Mouse (Mus musculus): ENCODE measurements around the gene Cmip.
"Not testable (repeated sequence)": the region's sequence is repeated elsewhere in the genome, so short reads cannot be mapped to it uniquely, and the experiment has no call there.

Cmip gene

DNA sequence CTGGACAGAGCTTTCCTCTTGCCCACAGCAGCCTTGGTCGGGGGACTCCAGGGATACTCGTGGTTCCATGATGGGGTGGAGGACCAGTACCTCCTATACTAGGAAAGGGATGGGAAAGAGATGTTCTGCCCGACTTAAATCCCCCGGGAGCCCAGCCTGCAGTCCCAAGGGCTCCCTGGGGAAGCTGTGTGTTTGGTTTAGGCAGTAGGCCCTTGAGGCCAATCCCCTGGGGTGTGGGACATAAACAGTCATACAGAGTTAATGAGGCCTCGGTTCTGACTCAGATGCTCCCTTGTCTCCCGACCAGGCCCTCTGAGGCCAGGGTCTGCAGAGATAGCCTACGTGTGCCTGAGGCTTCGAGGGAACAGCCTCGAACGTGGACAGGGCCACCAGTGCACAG lies 130.8 kb downstream of the Cmip start:
- DNase-seq: no peak

DNA sequence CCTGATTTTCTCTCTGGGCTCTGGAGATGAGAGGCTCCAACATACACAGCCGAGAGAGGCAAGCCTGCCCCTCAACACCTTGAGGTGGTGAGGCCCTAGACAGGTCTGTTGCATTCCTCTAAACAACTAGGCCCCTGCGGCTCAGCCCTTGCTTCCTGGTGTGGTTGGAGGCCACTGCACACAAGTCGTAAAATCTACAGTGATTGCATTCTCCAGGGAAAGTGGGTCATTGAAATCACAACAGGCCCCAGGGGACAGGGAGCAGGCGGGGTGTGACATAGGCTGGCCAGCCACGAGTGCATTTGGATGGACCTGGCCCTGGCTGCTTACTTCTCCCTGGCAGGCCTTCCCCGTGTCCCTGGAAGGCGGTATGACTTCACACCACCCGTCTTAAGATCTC lies 131.5 kb downstream of the Cmip start:
- DNase-seq: peak in 1 of 2 experiments; percentile 39

DNA sequence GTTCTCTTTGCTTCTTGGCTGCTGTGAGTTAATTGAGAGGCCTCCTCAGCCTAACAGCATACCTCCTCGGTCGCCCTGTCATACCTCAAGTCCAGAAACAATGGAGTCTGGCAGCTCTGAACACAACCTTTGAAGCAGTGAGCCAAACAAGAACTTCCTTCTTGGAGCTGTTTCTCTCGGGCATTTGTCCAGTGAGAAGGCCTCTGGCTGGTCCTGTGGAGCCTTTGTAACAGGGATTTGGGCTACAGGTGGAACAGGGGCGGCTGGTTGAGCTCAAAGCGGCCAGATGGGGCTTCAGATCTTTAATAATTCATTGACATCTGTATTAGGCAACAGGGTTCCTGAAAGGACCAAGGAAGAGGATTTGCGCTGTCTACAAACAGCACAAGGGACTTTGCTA lies 137.0 kb downstream of the Cmip start:
- no peak for DNase-seq

DNA sequence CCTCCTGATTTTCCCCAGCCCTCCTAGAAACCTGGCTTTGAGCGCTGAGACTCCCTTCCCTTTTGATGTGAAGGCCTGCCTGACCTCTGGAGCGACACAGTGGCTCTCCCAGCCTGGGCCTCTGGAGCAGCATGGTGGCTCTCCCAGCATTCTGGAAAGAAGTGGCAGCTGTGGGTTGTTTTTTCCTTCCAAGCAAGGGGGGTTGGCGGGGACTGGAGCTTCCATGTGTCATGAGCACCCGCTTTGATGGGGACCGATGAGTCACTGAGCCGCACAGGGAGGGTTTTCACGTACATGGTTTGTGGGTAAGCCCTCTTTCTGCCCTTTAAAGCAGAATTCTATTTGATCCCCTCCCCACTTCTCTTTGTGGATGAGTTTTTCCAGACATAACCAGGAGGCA lies 138.2 kb downstream of the Cmip start:
- DNase-seq: no peak

DNA sequence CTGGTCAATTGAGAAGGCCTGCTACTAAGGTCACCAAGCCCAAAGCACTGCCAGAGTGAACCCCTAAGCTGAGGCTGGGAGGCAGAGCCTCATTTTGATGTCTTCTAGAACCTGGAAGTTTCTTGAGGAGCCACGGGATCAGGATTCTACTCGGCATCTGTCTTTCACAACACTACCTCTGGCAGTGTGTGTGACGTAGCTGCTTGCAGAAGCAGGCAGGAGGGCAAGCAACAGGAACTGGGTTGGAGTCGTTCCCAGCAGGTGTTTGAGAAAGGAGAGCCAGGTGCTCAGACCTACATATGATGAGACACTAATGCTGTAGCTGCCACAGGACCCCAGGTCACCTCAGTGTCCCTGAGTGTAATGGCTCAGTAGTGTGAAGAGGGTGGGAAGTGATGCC lies 140.0 kb downstream of the Cmip start:
- no peak for DNase-seq

DNA sequence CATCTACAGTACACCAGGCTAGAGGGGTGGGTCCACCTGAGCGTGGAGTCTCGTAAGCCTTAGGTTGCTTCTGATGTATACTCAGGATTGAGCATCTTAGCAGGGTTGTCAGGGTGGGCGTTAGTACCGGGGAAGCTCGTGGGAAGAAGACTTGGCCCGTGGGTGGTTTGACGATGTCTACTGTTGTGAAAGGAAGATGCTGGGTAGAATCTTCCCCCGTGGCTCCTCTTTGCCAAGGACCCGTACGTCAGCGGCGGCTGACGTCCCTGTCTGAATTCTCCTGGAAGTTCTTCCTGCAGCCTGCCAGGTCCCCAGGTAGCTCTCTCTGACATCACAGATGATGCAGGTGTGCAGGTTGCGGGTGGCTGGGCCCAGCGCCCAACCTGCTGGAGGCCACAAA lies 140.9 kb downstream of the Cmip start:
- DNase-seq: peak in 1 of 2 experiments; percentile 29

DNA sequence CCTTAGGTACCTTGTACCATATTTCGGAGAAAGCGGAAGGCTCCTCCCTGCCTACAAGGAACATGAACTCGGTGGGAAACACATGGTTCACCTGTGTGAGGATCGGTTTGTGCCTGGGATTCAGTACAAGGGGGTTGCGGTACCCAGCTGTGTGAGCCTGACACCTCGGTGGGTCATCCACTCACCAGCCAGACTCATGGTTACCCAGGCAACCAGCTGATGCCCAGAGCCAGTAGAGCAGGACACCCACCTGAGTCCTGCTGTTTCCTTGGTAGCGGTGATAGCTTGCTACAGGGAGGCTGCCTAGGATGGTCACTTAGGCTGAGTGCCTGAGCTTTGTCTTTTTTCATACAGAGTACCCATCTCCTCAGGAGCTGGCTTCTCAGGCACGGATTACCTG lies 142.4 kb downstream of the Cmip start:
- DNase-seq: no peak

DNA sequence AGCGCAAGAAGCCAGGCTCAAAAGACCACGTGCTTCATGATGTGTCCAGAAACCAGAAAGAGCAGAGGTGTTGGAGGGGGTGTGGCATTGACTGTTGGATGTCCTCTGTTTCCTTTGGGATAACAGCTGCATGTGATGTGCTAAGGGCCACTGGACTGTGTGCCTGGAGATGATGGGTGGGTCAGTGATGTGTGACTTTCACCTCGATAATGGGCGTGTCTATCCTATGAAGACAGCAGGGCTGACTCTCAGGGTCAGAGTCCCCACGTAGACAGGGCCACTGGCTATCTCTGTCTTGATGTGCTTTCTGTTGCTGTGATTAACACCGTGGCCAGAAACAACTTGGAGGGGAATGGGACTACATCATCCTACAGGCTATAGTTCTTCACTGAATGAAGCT lies 144.0 kb downstream of the Cmip start:
- no peak for DNase-seq

DNA sequence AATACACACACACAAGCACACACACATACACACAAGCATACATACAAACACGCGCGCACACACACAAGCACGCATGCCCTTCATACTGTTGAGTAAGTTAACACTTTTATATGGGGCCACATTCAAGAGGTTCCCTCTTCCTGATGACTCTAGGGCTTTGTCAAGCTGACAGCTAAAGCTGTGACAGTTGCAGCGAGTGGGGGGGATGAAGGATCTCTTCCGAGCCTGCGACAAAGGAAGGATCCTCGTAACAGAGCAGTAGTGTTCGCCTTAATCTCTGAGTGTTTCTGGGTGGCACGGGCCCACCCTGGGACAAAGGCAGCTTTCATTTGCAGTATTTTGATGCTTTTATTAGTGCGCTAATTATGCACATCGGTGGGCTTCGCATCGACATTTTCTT lies 145.0 kb downstream of the Cmip start:
- DNase-seq: no peak

DNA sequence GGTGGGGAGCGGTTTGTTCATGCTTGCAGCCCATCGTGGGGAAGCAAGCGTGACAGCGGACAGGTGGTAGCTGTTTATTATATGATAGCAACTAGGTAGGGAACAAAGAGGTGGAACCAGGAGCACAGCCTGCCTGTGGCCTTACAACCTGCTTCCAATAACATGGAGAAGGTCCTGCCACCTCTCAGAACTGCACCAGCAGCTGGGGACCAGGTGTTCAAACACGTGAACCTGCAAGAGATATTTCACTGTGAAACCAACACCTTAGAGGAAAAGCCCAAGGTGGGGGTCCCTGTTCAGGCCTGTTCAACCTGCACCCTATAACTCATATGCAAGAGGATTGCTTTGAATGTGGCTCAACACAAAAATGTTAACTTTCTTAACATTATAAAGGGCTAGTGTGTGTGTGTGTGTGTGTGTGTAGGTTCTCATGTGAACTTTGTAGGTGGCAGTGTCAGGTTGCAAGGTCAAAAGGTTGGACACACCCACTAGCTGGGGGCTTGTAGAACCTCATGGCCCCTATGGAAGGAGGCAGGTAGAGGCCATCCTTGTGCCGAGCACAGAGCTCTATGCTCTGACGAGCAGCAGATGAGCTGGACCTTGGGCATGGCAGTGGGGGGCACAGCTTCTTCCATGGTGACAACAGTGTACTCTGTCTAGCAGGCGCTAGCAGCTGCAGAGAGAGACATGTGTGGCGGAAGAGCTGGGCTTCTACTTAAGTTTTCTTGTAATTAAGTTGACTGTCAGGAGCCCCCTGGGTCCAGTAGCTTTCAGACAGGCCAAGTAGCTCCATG lies 146.2 kb downstream of the Cmip start:
- DNase-seq: no peak

DNA sequence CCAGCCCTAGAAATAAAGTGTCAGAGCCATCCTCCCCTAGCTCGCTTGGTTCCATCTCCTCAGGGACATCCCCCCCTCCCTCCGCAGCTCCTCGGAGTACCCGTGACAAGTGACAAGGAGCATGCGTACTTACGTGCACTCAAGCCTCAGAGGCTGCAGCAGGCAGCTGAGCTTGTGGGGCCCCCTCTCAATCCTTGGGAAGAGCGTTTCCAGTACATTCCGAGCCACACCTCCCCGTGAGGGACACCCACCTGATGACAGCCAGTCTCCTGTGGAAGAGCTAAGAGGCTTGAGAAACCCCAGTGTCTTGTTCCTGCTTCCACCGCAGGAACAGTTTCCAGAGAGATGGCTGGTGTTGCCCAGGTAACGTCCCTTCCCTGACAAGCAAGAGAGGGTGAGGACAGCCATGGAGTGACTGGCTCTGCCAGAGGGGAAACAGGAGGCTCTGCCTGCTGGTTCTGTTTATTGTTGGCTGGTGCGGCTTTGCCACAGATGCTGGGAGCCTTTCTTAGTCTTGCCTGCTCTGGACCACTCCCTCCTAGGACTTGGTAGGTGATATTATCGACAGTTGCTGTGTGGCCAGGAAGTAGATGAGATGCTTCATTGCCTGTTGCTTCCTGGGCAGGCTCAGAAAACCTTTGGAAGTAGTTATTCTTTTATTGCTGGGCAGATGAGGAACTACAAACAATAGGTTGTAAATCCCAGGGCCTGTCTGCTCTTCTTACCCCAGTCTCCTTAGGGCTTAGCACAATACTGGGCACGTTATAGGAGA lies 147.0 kb downstream of the Cmip start:
- DNase-seq: no peak

DNA sequence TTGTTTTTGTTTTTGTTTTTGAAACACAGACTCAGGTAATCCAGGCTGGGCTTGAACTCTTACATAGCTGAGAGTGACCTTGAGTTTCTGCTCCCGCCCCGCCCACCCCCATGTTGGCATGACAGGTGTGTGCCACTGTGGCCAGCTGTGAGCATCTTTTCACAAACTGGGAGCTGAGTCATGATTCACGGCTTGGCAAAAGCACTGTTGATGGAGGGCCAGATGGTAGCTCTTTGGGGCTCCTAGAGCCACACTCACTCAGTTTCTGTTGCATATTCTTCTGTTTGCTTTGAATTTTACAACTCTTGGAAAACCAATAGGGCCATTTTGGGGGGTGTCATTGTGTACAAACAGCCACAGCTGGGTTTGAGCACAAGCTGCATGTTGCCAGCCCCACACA lies 149.2 kb downstream of the Cmip start:
- peak in 1 of 2 experiments; percentile 31 for DNase-seq

DNA sequence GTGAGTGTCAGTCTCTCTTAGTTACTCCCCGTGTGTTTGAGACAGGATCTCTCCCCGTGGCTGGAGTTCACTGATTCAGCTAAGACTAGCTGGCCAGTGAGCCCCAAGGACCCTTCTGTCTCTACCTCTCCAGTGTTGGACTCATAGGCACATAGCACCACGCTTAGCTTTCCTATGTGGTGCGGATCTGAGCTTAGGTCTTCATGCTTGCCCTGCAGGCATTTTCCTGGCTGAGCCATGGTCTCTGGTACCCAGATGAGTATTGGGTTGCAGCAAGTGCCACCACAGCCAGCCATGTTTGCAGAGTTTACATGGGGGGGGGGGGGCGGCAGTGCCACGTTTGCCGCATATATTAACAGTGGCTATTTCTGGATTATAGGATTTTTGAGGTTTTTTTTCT lies 151.8 kb downstream of the Cmip start:
- DNase-seq: no peak

DNA sequence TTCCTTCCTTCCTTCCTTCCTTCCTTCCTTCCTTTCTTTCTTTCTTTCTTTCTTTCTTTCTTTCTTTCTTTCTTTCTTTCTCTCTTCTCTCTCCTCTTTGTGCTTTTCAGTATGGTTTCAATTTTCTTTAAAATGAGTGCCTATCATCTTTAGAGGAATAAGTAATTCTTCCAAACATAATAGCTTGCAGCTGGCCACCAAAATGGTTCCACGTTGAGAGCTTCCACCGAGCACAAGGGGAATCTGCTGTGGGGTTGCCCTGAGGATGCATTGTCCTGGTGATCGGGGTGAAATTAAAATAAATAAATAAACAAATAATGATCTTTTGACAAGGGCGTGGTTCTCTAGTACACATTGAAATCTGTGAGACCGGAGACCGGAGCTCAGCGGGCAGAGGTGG lies 152.2 kb downstream of the Cmip start:
- no peak for DNase-seq

DNA sequence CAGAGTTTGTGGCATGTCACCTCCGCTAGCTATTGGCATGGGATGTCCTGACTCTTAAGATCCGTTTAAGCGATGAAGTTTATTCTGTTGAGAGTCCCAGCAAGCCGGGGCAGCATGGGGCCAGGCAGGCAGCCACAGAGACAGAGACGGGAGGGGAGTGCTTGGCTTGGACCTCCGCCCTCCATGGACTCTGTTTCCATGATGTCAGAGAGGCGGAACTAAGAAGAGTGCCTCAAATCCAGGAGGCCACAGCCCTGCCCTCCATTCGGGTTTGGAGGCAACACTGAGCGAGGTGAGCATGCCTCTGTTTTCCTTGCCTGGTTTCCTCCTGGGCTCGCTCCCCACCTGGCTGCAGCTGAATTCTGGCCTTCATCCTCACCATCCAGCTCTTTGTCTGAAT lies 153.5 kb downstream of the Cmip start:
- no peak for DNase-seq

DNA sequence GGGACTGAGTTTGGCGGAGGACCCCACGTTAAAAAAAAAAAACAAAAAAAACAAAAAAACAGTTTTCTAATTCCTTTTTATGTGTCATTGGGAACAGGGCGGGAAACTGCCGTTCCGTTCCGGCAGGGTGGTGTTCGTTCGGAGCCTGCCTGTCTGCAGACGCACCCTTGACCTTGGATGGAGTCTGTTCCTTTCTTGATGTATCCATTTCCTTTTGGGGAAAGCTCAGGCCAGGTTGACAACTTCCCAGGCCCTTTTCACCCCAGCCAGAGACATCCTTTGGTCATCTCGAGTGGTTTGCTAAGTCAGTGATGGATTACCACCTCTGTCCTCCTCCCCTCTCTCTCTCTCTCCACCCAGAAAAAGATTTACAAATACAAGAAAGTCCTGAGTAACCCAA lies 154.0 kb downstream of the Cmip start:
- no peak for DNase-seq

DNA sequence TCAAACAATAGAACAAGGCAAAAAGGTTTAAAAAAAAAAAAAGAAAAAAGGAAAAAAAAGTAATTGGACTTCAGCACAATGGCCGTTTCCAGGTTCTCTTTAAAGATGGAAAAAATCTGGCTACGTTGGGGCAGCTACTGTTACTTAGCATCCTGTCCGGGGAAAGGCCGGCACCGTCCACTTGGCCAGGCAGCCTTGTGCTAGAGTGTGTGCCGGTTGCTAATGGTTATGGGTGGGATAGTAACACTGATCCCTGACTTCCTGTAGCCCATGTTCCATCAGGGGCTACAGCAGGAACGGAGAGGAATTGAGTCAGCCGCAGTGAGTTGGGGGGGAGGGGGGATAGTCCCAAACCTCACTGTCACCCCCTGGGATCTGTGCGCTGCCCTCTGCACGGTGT lies 155.4 kb downstream of the Cmip start:
- DNase-seq: no peak

DNA sequence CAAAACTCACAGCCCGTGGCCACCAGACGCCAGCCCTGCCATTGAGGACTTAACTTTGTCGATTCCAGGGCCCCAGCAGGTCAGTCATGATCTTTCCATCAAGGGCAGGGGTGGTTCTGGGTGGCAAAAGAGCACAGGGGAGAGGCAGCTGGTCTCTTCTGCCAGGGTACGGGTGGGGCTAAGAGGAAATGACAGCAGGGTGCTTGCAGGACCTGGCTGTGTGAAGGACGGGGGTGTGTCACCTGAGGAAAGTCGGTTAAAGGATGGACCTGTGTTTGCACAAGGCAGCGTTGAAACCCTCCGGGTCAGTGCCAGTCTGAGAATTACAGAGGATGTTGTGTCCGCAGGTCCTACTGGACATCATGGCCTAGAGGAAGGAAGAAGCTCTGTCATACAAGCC lies 161.0 kb downstream of the Cmip start:
- no peak for DNase-seq

DNA sequence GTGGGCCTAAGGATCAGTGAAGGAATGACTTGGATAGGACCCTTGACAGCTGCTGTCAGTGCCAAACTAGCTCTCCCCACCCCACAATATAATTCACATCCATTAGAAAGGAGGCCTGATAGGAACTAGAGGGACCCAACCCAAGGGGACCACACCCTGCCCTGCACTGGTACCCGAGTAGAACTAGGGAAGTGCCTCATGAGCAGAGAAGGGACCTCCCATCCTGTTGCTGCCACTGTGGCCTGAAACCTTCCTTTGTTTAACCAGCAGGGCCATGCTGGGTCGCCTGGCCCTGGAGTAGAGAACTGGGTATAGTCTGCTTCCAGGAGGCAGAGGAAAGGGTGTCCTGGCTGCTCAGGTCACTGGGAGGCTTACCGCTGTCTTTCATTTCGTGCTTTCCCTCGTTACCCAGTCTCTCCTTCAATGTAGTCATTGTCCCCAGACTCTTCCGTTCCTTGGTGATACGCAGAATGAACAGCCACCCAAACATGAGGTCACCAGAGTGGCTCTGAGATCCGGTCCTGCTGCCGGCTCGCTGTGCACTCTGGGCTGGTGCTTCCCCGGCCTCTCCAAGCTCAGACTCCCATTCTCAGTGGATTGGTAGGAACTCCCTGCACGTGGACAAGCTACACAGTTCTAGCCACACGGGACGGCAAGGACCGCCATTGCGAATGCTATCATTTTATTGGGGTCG lies 164.1 kb downstream of the Cmip start:
- DNase-seq: no peak

DNA sequence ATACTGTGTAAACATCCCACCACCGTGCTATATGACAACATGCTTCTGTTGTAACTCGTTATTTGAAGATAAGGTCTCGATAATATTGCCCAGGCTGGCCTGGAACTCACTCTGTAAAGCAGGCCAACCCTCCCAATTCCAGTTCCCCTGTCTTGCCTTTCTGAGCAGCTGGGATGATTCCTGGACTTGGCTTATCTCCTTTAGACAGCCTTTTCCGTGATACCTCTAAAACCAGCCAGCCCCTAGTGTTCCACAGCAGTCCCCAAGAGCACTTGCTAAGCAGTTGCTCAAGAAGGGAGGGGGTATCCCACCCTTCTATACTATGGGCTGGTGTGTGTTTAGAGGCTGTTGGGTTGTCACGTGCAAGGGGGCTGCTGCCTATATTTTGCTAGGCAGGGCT lies 165.0 kb downstream of the Cmip start:
- no peak for DNase-seq

DNA sequence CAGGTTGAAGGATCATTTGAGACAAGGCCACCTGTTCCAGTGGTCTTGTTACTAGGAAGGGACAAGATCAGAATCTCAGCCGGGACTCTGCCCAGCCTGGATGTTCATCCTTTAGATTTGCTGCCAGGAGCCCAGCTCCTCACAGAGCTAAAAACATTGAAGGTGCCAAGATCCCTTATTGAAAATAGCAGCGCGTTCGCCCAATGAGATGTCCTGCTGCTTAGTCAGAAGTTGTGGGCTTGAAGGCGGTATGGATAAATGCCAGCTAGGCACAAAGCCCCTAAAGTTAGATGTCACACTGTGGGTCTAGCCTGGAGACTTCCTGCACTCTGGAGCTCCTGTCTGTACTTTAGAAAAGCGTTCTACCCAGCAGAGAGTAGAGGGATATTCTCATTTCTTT lies 165.5 kb downstream of the Cmip start:
- peak in 1 of 2 experiments; percentile 22 for DNase-seq

DNA sequence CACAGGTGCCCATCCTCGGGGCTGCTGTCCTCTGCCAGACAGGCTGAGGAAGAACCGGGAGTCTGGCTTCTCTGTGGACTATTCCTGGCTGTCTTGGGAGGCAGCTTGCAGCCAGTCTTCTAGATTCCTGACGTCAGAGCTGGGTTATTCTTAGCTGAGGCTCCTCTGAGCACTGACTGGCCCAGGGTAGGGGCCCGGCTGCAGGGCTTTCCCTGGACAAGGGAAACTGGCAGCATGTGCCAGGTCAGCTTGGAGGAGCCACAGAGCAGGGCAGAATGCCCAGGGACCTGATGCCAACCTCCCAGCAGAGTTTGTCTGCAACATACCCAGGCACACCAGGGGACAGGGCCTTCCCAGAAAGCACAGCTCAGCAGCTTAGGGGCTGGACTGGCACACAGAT lies 166.2 kb downstream of the Cmip start:
- peak; percentile 98 for DNase-seq

DNA sequence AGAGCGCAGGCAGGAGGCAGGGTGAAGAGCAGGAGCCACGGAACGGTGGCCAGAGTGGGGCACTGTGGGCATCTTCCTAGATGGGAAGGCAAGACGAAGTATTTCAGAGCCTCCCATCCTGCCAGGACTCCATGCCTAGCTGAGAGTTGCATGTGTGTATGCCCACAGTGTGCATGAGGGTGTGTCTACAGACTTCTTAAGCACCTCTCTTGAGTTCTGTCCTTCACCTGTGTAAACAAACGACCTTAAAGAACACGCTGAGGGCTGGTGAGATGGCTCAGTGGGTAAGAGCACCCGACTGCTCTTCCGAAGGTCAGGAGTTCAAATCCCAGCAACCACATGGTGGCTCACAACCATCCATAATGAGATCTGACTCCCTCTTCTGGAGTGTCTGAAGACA lies 171.0 kb downstream of the Cmip start:
- not testable (repeated sequence) for DNase-seq

All from cerebellum, postnatal 25 days (tissue).